Mouse (Mus musculus) adrenal gland, adult 2 months (tissue): ENCODE measurements around the gene Olfr994. TPM values are rescaled to one million over a fixed set of nuclear protein-coding genes. Genes with fewer than 3 reads are reported as not detected.
A peak's percentile ranks its signal among the peaks of the same experiment; 100 is the strongest.

ENCODE experiments used
- DNase-seq: peaks from one replicate; pipeline ENCODE4 v3.0.0; 2021
- long read RNA-seq: library from polyadenylated mRNA; stranded (forward); transcript quantifications from one replicate; pipeline ENCODE4 v2.0.0, GENCODE M21; 2021
- polyA plus RNA-seq: library from polyadenylated mRNA; depleted of rRNA; stranded (reverse); fragments of >200 nt; gene quantifications from 2 replicates; pipeline ENCODE4 v1.2.3, GENCODE M21; 2012; rRNA removed
- total RNA-seq, 2 experiments: library from RNA; stranded (reverse); gene quantifications; 2 replicates each; pipeline ENCODE4 v1.2.3; 2021

Olfr994 gene
- total RNA-seq, result not detected
- polyA plus RNA-seq, result not detected in 2 replicates
- long read RNA-seq, result 0 reads

GRCm38 (mm10) chr2:85436351-85436750, at the start of gene Olfr994:
Olfr994 (minus strand) TSS chr2:85436451.
- no peak for DNase-seq

- DNase-seq, result peak; percentile 51
These were observed 30.6 kb upstream of the Olfr994 start for GRCm38 (mm10) chr2:85466801-85467325.

- no peak for DNase-seq
These were observed 7.3 kb upstream of the Olfr994 start, which contains the start of gene Olfr995 for GRCm38 (mm10) chr2:85443539-85443938. Olfr995 (minus strand) TSS chr2:85443639.

GRCm38 (mm10) chr2:85442546-85442945, 6.3 kb upstream of the Olfr994 start:
- no peak for DNase-seq

- DNase-seq, result no peak
These were observed 10.4 kb downstream of the Olfr994 start for GRCm38 (mm10) chr2:85425893-85426292.

- DNase-seq, result no peak
These were observed 21.5 kb downstream of the Olfr994 start, which contains the start of gene Olfr993 for GRCm38 (mm10) chr2:85414777-85415176. Olfr993 (minus strand) TSS chr2:85414877.

- no peak for DNase-seq
These were observed 26.9 kb downstream of the Olfr994 start, which contains the start of gene Olfr992 for GRCm38 (mm10) chr2:85409369-85409768. Olfr992 (minus strand) TSS chr2:85409469.

Other genes starting within 250 kb of the Olfr994 start
- gene Lrrc55, start 239.3 kb downstream of the Olfr994 start, total RNA-seq, result 10 to 100 TPM; 17.0 to 18.2 TPM
- 13.2 and 14.3 TPM in 2 replicates for gene Lrrc55, start 239.3 kb downstream of the Olfr994 start, polyA plus RNA-seq
- gene Olfr987, start 97.1 kb downstream of the Olfr994 start, total RNA-seq, result not detected
- not detected in 2 replicates for gene Olfr987, start 97.1 kb downstream of the Olfr994 start, polyA plus RNA-seq
- gene Olfr988, start 73.2 kb downstream of the Olfr994 start, total RNA-seq, result not detected
- not detected in 2 replicates for gene Olfr988, start 73.2 kb downstream of the Olfr994 start, polyA plus RNA-seq
- not detected for gene Olfr992, start 27.0 kb downstream of the Olfr994 start, total RNA-seq
- gene Olfr992, start 27.0 kb downstream of the Olfr994 start, polyA plus RNA-seq, result not detected in 2 replicates
- gene Olfr993, start 21.6 kb downstream of the Olfr994 start, total RNA-seq, result not detected
- not detected in 2 replicates for gene Olfr993, start 21.6 kb downstream of the Olfr994 start, polyA plus RNA-seq
- not detected for gene Olfr995, start 7.2 kb upstream of the Olfr994 start, total RNA-seq
- not detected in 2 replicates for gene Olfr995, start 7.2 kb upstream of the Olfr994 start, polyA plus RNA-seq
- under 1 TPM; 0.38 to 0.49 TPM for gene 4833423E24Rik, start 82.6 kb upstream of the Olfr994 start, total RNA-seq
- gene 4833423E24Rik, start 82.6 kb upstream of the Olfr994 start, polyA plus RNA-seq, result not detected in 2 replicates
- gene Olfr996, start 142.8 kb upstream of the Olfr994 start, total RNA-seq, result not detected
- gene Olfr996, start 142.8 kb upstream of the Olfr994 start, polyA plus RNA-seq, result 0.13 and 0.16 TPM in 2 replicates
- not detected for gene Olfr998, start 152.5 kb upstream of the Olfr994 start, total RNA-seq
- not detected in 2 replicates for gene Olfr998, start 152.5 kb upstream of the Olfr994 start, polyA plus RNA-seq
- not detected for gene Olfr1000, start 175.5 kb upstream of the Olfr994 start, total RNA-seq
- not detected in 2 replicates for gene Olfr1000, start 175.5 kb upstream of the Olfr994 start, polyA plus RNA-seq
- not detected for gene Olfr1002, start 214.3 kb upstream of the Olfr994 start, total RNA-seq
- not detected in 2 replicates for gene Olfr1002, start 214.3 kb upstream of the Olfr994 start, polyA plus RNA-seq
- not detected for gene Olfr154, start 228.0 kb upstream of the Olfr994 start, total RNA-seq
- not detected in 2 replicates for gene Olfr154, start 228.0 kb upstream of the Olfr994 start, polyA plus RNA-seq
- gene Olfr1006, start 242.3 kb upstream of the Olfr994 start, total RNA-seq, result not detected
- gene Olfr1006, start 242.3 kb upstream of the Olfr994 start, polyA plus RNA-seq, result not detected in 2 replicates